Mouse (Mus musculus) midbrain, embryonic 13.5 days (tissue): ENCODE measurements around the gene Tnfrsf25. TPM values are rescaled to one million over a fixed set of nuclear protein-coding genes. Genes with fewer than 3 reads are reported as not detected.

Experiments used
- ATAC-seq: fragments of 200-750 bp; cut with Nextera tagmentation; 2 replicates; pipeline ENCODE4 v1.8.0; 2017; ENCODE audit warnings: mild to moderate bottlenecking, moderate TSS enrichment, moderate library complexity
- H3K27ac ChIP-seq: fragments of 300-500 bp; sonication (generic); 2 replicates; pipeline ENCODE4 v1.5.1; 2015; ENCODE audit warnings: inconsistent platforms, mild to moderate bottlenecking, moderate library complexity
- H3K27me3 ChIP-seq: fragments of 300-500 bp; sonication (generic); 2 replicates; pipeline ENCODE4 v1.6.1; 2015; ENCODE audit warnings: mild to moderate bottlenecking, inconsistent platforms
- H3K36me3 ChIP-seq: fragments of 300-500 bp; sonication (generic); 2 replicates; pipeline ENCODE4 v1.6.1; 2015; ENCODE audit warnings: mild to moderate bottlenecking, inconsistent platforms
- H3K4me1 ChIP-seq: fragments of 300-500 bp; sonication (generic); replicated peaks from 2 replicates; pipeline ENCODE4 v1.6.1; 2015; ENCODE audit warnings: inconsistent platforms
- H3K4me2 ChIP-seq: fragments of 300-500 bp; sonication (generic); replicated peaks from 2 replicates; pipeline ENCODE4 v1.6.1; 2015; ENCODE audit warnings: moderate library complexity, mild to moderate bottlenecking, inconsistent platforms
- H3K4me3 ChIP-seq: fragments of 300-500 bp; sonication (generic); replicated peaks from 2 replicates; pipeline ENCODE4 v1.5.1; 2015; ENCODE audit warnings: mild to moderate bottlenecking, inconsistent platforms
- H3K9ac ChIP-seq: fragments of 300-500 bp; sonication (generic); replicated peaks from 2 replicates; pipeline ENCODE4 v1.6.1; 2015; ENCODE audit warnings: mild to moderate bottlenecking, inconsistent platforms
- H3K9me3 ChIP-seq: fragments of 300-500 bp; sonication (generic); 2 replicates; pipeline ENCODE4 v1.6.1; 2016; ENCODE audit warnings: mild to moderate bottlenecking, inconsistent platforms
- WGBS: fragments of 180-500 bp; shearing (Covaris S2); methylation state at CpG from one replicate; pipeline ENCODE4 v1.1.7; 2015; 5-methylcytosine and 5-hydroxymethylcytosine counted together
- polyA plus RNA-seq: library from polyadenylated mRNA; unstranded; fragments of >200 nt; fragmentation: Nextera tagmentation; extraction: Ambion mirVana; gene quantifications from 2 replicates; pipeline ENCODE4 v1.2.1, GENCODE M21; 2015

The Tnfrsf25 gene
- polyA plus RNA-seq, 1 experiment from 2014 or later: 0.87 TPM

GRCm38 (mm10) chr4:152079261-152079660 is 36.5 kb upstream of the Tnfrsf25 start:
- Histone ChIP-seq H3K4me1 (no peaks in the 10 kb centered on the region), H3K9me3 (no peaks in the 10 kb centered on the region; the same call in 1 of the 2 replicates), H3K4me3 (no peak overlapping the region), H3K36me3 (no peaks in the 10 kb centered on the region), H3K27me3 (no peaks in the 10 kb centered on the region), H3K27ac (no peak overlapping the region), H3K9ac (no peak overlapping the region), H3K4me2 (no peak overlapping the region)
- no peak for ATAC-seq
- WGBS: 95% methylated on average over 3 of the region's 3 CpGs

- no peak overlapping the region for H3K9ac ChIP-seq
- 72% methylated on average over 7 of the region's 7 CpGs for WGBS
- H3K4me1 ChIP-seq: no peaks in the 10 kb centered on the region
- ATAC-seq: no peak
- H3K27ac ChIP-seq: no peak overlapping the region
- no peaks in the 10 kb centered on the region; the same call in 1 of the 2 replicates for H3K9me3 ChIP-seq
- H3K27me3 ChIP-seq: peaks cover 4% of the 10 kb centered on the region; the same call in 1 of the 2 replicates
- H3K4me3 ChIP-seq: no peak overlapping the region
- H3K36me3 ChIP-seq: no peaks in the 10 kb centered on the region
- H3K4me2 ChIP-seq: no peak overlapping the region
Observed at GRCm38 (mm10) chr4:152079931-152080330, 35.8 kb upstream of the Tnfrsf25 start.

- Histone ChIP-seq H3K36me3 (no peaks in the 10 kb centered on the region), H3K9me3 (no peaks in the 10 kb centered on the region; the same call in 1 of the 2 replicates), H3K9ac (no peak overlapping the region), H3K27ac (no peak overlapping the region), H3K27me3 (peaks cover 9% of the 10 kb centered on the region; the same call in 1 of the 2 replicates), H3K4me3 (no peak overlapping the region), H3K4me1 (peaks cover 19% of the 10 kb centered on the region), H3K4me2 (no peak overlapping the region)
- WGBS: 75% methylated on average over 7 of the region's 7 CpGs
- no peak for ATAC-seq
Observed at GRCm38 (mm10) chr4:152083611-152084220, 32.0 kb upstream of the Tnfrsf25 start.

GRCm38 (mm10) chr4:152084616-152085015 is 31.1 kb upstream of the Tnfrsf25 start:
- peaks cover 9% of the 10 kb centered on the region; the same call in 1 of the 2 replicates for H3K27me3 ChIP-seq
- no peak overlapping the region for H3K4me2 ChIP-seq
- no peaks in the 10 kb centered on the region for H3K9me3 ChIP-seq
- H3K4me3 ChIP-seq: no peak overlapping the region
- 90% methylated on average over 7 of the region's 7 CpGs for WGBS
- H3K9ac ChIP-seq: no peak overlapping the region
- H3K4me1 ChIP-seq: peaks cover 22% of the 10 kb centered on the region
- no peaks in the 10 kb centered on the region for H3K36me3 ChIP-seq
- no peak overlapping the region for H3K27ac ChIP-seq
- no peak for ATAC-seq

- no peak overlapping the region for H3K27ac ChIP-seq
- under 1% methylated on average over 82 of the region's 92 CpGs for WGBS
- peak; percentile 80 for ATAC-seq
Observed at GRCm38 (mm10) chr4:152086505-152087210, 29.1 kb upstream of the Tnfrsf25 start.

GRCm38 (mm10) chr4:152087211-152088081 is 28.3 kb upstream of the Tnfrsf25 start:
- Histone ChIP-seq H3K4me3 (peak overlapping the region; percentile 63), H3K4me1 (peaks cover 22% of the 10 kb centered on the region), H3K4me2 (peak overlapping the region; percentile 81), H3K36me3 (no peaks in the 10 kb centered on the region), H3K9me3 (no peaks in the 10 kb centered on the region), H3K27ac (no peak overlapping the region), H3K9ac (peak overlapping the region; percentile 78), H3K27me3 (peaks cover 9% of the 10 kb centered on the region; the same call in 1 of the 2 replicates)
- peak; percentile 47; the same call in 1 of the 2 replicates for ATAC-seq
- 3% methylated on average over 12 of the region's 12 CpGs for WGBS

More at GRCm38 (mm10) chr4:152086505-152087210, 29.1 kb upstream of the Tnfrsf25 start:
- Histone ChIP-seq H3K36me3 (no peaks in the 10 kb centered on the region), H3K27me3 (peaks cover 9% of the 10 kb centered on the region; the same call in 1 of the 2 replicates), H3K9me3 (no peaks in the 10 kb centered on the region), H3K4me2 (peak overlapping the region; percentile 81), H3K4me3 (peak overlapping the region; percentile 63), H3K4me1 (peaks cover 22% of the 10 kb centered on the region), H3K9ac (peak overlapping the region; percentile 78)

GRCm38 (mm10) chr4:152088133-152088532 is 27.6 kb upstream of the Tnfrsf25 start:
- H3K4me1 ChIP-seq: peaks cover 29% of the 10 kb centered on the region
- no peak overlapping the region for H3K27ac ChIP-seq
- H3K4me3 ChIP-seq: no peak overlapping the region
- no peaks in the 10 kb centered on the region for H3K36me3 ChIP-seq
- no peak overlapping the region for H3K9ac ChIP-seq
- peak overlapping the region; percentile 81 for H3K4me2 ChIP-seq
- H3K9me3 ChIP-seq: no peaks in the 10 kb centered on the region
- peaks cover 9% of the 10 kb centered on the region; the same call in 1 of the 2 replicates for H3K27me3 ChIP-seq
- WGBS: 27% methylated on average over 4 of the region's 4 CpGs
- ATAC-seq: no peak

- H3K4me1 ChIP-seq: peaks cover 29% of the 10 kb centered on the region
- no peak for ATAC-seq
Observed at GRCm38 (mm10) chr4:152088556-152089120, 27.1 kb upstream of the Tnfrsf25 start.

GRCm38 (mm10) chr4:152090191-152090590 is 25.5 kb upstream of the Tnfrsf25 start:
- Histone ChIP-seq H3K4me2 (no peak overlapping the region), H3K27me3 (0 out of 2 replicates have a peak, but pooled peaks cover 3% of the 10 kb centered on the region), H3K4me1 (peaks cover 29% of the 10 kb centered on the region), H3K27ac (no peak overlapping the region), H3K9ac (no peak overlapping the region), H3K9me3 (no peaks in the 10 kb centered on the region), H3K4me3 (no peak overlapping the region), H3K36me3 (no peaks in the 10 kb centered on the region)
- no peak for ATAC-seq
- WGBS: 86% methylated on average over 9 of the region's 9 CpGs

More at GRCm38 (mm10) chr4:152088556-152089120, 27.1 kb upstream of the Tnfrsf25 start:
- H3K36me3 ChIP-seq: no peaks in the 10 kb centered on the region
- H3K27ac ChIP-seq: no peak overlapping the region
- 40% methylated on average over 8 of the region's 8 CpGs for WGBS
- no peaks in the 10 kb centered on the region for H3K9me3 ChIP-seq
- peak overlapping the region; percentile 81 for H3K4me2 ChIP-seq
- H3K27me3 ChIP-seq: peaks cover 9% of the 10 kb centered on the region; the same call in 1 of the 2 replicates
- no peak overlapping the region for H3K4me3 ChIP-seq
- no peak overlapping the region for H3K9ac ChIP-seq

GRCm38 (mm10) chr4:152092751-152093293 is 22.9 kb upstream of the Tnfrsf25 start:
- no peak for ATAC-seq
- H3K27ac ChIP-seq: no peak overlapping the region

GRCm38 (mm10) chr4:152094233-152094632 is 21.5 kb upstream of the Tnfrsf25 start:
- H3K9me3 ChIP-seq: no peaks in the 10 kb centered on the region
- no peaks in the 10 kb centered on the region for H3K36me3 ChIP-seq
- H3K4me2 ChIP-seq: no peak overlapping the region
- 89% methylated on average over 12 of the region's 12 CpGs for WGBS
- H3K4me1 ChIP-seq: peaks cover 27% of the 10 kb centered on the region
- H3K27ac ChIP-seq: no peak overlapping the region
- no peak overlapping the region for H3K9ac ChIP-seq
- no peak overlapping the region for H3K4me3 ChIP-seq
- no peaks in the 10 kb centered on the region for H3K27me3 ChIP-seq
- no peak for ATAC-seq

More at GRCm38 (mm10) chr4:152092751-152093293, 22.9 kb upstream of the Tnfrsf25 start:
- Histone ChIP-seq H3K9ac (no peak overlapping the region), H3K36me3 (no peaks in the 10 kb centered on the region), H3K27me3 (no peaks in the 10 kb centered on the region), H3K4me2 (no peak overlapping the region), H3K4me3 (no peak overlapping the region), H3K4me1 (peaks cover 35% of the 10 kb centered on the region), H3K9me3 (no peaks in the 10 kb centered on the region)
- 58% methylated on average over 8 of the region's 8 CpGs for WGBS
